Mouse (Mus musculus): ENCODE data around the gene Parp8.

Gene Parp8

GRCm38 (mm10) chr13:117025226-117026067 lies at the start of gene Parp8:
TSS of gene Parp8 (minus strand) at chr13:117025537.
- Histone ChIP-seq H3K27me3 (ENCODE audit: control insufficient read depth, insufficient read depth, low read length, poor library complexity, severe bottlenecking) (no peaks in the 10 kb centered on the region), H3K36me3 (ENCODE audit: control insufficient read depth, insufficient read depth, low read length, poor library complexity, severe bottlenecking) (no peaks in the 10 kb centered on the region)
- peak; percentile 49 for DNase-seq (ENCODE audit: low read depth, low spot score)

DNA sequence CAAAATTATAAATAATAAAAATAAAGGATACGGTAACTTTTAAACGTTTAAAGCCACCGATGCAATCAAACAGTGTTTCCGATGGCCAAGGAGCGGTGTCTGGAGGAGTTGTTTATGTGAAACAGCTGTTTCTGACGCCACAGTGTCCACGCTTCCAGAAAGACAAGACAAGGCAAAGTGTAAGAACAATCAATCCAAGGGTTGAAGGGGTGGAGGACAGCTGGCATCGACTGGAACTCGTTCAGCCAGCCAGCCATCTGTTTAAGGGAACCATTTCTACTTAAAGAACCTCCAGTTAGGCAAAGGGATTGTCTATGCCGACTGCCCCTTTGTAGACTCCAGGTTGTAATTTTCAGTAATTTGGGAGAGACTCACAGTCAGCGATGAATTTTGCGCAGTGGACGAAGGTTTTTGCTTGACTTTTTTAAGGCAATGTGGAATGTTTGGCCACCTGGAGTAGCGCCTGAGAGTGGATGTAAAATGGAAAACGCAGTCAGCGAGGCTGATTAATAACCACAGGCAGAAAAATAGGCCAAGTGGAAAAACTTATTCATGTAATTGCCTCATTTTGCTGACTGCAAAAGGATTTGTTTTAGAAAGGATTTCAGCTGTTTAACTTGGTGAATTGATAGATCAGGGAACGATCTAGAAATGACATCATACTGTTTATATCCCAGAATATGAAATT lies 37.4 kb upstream of the Parp8 start:
- no peaks in the 10 kb centered on the region for H3K27me3 ChIP-seq (ENCODE audit: control insufficient read depth, insufficient read depth, low read length, poor library complexity, severe bottlenecking)
- no peaks in the 10 kb centered on the region for H3K36me3 ChIP-seq (ENCODE audit: control insufficient read depth, insufficient read depth, low read length, poor library complexity, severe bottlenecking)
- DNase-seq (ENCODE audit: low read depth, low spot score): no peak

- Histone ChIP-seq H3K27me3 (ENCODE audit: control insufficient read depth, insufficient read depth, low read length, poor library complexity, severe bottlenecking) (no peaks in the 10 kb centered on the region), H3K36me3 (ENCODE audit: control insufficient read depth, insufficient read depth, low read length, poor library complexity, severe bottlenecking) (no peaks in the 10 kb centered on the region)
- no peak for DNase-seq (ENCODE audit: low read depth, low spot score)
Measured at GRCm38 (mm10) chr13:117056466-117056865, 31.1 kb upstream of the Parp8 start.

- DNase-seq (ENCODE audit: low read depth, low spot score): no peak
- Histone ChIP-seq H3K36me3 (ENCODE audit: control insufficient read depth, insufficient read depth, low read length, poor library complexity, severe bottlenecking) (no peaks in the 10 kb centered on the region), H3K27me3 (ENCODE audit: control insufficient read depth, insufficient read depth, low read length, poor library complexity, severe bottlenecking) (no peaks in the 10 kb centered on the region)
Measured at GRCm38 (mm10) chr13:117054811-117055496, 29.6 kb upstream of the Parp8 start.

DNA sequence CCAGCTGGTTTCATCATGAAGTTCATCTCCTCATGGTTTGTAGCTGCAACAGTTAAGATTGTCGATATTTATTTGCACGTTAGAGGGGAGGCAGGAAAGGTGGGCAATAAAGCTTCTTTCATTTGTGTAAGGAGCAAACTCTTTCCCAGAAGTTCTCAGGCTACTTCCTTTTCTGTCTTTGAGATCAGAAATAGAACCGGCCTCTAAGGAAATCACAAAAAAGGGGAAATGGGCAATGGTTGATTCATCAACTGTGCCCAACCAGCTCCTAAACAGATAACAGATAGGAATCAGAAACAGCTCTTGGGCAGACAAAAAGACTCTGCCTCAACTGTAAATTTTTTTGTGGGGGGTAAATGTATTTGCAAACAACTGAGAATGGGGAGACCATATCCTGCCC lies 27.4 kb upstream of the Parp8 start:
- Histone ChIP-seq H3K27me3 (ENCODE audit: control insufficient read depth, insufficient read depth, low read length, poor library complexity, severe bottlenecking) (no peaks in the 10 kb centered on the region), H3K36me3 (ENCODE audit: control insufficient read depth, insufficient read depth, low read length, poor library complexity, severe bottlenecking) (no peaks in the 10 kb centered on the region)
- peak; percentile 33 for DNase-seq (ENCODE audit: low read depth, low spot score)

- peak; percentile 45 for DNase-seq (ENCODE audit: low read depth, low spot score)
- no peaks in the 10 kb centered on the region for H3K36me3 ChIP-seq (ENCODE audit: control insufficient read depth, insufficient read depth, low read length, poor library complexity, severe bottlenecking)
- H3K27me3 ChIP-seq (ENCODE audit: control insufficient read depth, insufficient read depth, low read length, poor library complexity, severe bottlenecking): no peaks in the 10 kb centered on the region
Measured at GRCm38 (mm10) chr13:117048541-117048971, 23.2 kb upstream of the Parp8 start.

DNA sequence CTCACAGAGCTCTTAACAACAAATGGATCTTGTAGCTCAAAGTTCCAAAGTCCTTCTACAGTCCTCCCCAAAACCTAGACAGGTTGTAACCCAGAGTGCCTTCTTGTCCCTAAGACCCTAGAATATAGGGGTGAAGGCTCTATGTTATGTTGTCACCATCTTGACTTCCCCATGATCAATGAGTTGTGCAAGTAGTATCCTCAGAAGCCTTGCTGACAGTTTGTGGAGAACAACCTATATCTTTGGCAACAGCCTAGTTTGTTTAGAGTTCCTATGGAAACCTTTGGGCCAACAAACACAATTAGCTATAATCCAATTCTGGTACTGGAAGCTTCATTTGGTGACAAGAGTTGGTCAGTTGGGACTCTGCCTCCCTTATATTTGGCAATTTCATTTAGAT lies 18.2 kb upstream of the Parp8 start:
- no peaks in the 10 kb centered on the region for H3K36me3 ChIP-seq (ENCODE audit: control insufficient read depth, insufficient read depth, low read length, poor library complexity, severe bottlenecking)
- no peaks in the 10 kb centered on the region for H3K27me3 ChIP-seq (ENCODE audit: control insufficient read depth, insufficient read depth, low read length, poor library complexity, severe bottlenecking)
- no peak for DNase-seq (ENCODE audit: low read depth, low spot score)

GRCm38 (mm10) chr13:117041021-117041420 lies 15.7 kb upstream of the Parp8 start:
- H3K36me3 ChIP-seq (ENCODE audit: control insufficient read depth, insufficient read depth, low read length, poor library complexity, severe bottlenecking): no peaks in the 10 kb centered on the region

GRCm38 (mm10) chr13:117036277-117036676 lies 10.9 kb upstream of the Parp8 start:
- Histone ChIP-seq H3K27me3 (ENCODE audit: control insufficient read depth, insufficient read depth, low read length, poor library complexity, severe bottlenecking) (no peaks in the 10 kb centered on the region), H3K36me3 (ENCODE audit: control insufficient read depth, insufficient read depth, low read length, poor library complexity, severe bottlenecking) (no peaks in the 10 kb centered on the region)
- DNase-seq (ENCODE audit: low read depth, low spot score): no peak

More at GRCm38 (mm10) chr13:117041021-117041420, 15.7 kb upstream of the Parp8 start:
- no peaks in the 10 kb centered on the region for H3K27me3 ChIP-seq (ENCODE audit: control insufficient read depth, insufficient read depth, low read length, poor library complexity, severe bottlenecking)
- no peak for DNase-seq (ENCODE audit: low read depth, low spot score)

DNA sequence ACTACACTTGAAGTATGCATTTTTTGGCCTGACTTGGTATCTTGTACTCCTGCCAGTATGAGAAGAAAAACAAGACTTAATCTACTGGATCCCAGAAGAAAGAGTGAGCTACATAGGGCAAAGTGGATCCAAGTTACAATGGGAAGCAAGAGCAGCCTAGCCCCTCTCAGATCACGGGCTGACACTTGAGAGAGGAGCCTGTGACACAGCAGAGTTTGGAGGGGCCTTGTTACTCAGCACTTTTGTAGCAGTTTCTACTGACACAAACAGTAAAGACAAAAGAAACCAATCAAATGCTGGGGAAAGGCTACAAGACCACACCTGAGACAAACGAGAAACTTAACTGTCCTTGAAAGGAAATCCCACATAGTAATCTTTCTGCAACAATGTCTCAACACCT lies 9.8 kb upstream of the Parp8 start:
- H3K36me3 ChIP-seq (ENCODE audit: control insufficient read depth, insufficient read depth, low read length, poor library complexity, severe bottlenecking): no peaks in the 10 kb centered on the region
- H3K27me3 ChIP-seq (ENCODE audit: control insufficient read depth, insufficient read depth, low read length, poor library complexity, severe bottlenecking): no peaks in the 10 kb centered on the region
- no peak for DNase-seq (ENCODE audit: low read depth, low spot score)

- H3K27me3 ChIP-seq (ENCODE audit: control insufficient read depth, insufficient read depth, low read length, poor library complexity, severe bottlenecking): no peaks in the 10 kb centered on the region
- no peak for DNase-seq (ENCODE audit: low read depth, low spot score)
Measured at GRCm38 (mm10) chr13:117034676-117035075, 9.3 kb upstream of the Parp8 start.

DNA sequence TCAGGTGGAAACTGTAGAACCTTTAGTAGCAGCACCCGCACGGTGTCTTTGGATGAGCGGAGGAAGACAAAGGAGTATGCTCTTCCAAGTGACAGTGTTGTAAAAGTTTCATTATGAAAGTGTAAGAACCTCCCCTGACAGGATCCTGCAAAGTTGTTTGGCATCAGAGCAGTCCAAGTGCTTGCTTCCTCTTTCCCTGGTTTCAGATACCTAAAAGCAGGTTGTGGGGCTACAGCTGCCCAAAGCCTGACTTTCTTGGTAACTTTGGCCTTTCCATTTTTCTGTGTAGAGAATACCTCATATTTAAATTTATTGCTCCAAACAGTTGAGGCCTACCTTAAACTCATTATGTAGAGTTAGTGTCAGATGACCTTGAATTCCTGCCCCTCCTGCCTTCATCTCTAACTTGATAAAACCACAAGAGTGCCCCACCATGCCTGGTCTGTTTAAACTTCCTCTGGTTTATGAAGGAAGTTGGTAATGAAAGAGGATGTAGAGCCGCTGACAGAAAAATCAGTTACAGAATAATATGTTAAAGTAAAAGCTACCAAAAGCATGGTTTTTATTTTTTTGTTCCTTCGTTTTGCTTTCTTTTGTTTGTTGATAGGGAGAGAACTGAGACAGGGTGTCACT lies 8.5 kb upstream of the Parp8 start:
- no peaks in the 10 kb centered on the region for H3K27me3 ChIP-seq (ENCODE audit: control insufficient read depth, insufficient read depth, low read length, poor library complexity, severe bottlenecking)
- H3K36me3 ChIP-seq (ENCODE audit: control insufficient read depth, insufficient read depth, low read length, poor library complexity, severe bottlenecking): no peaks in the 10 kb centered on the region
- DNase-seq (ENCODE audit: low read depth, low spot score): peak; percentile 73

More at GRCm38 (mm10) chr13:117034676-117035075, 9.3 kb upstream of the Parp8 start:
- no peaks in the 10 kb centered on the region for H3K36me3 ChIP-seq (ENCODE audit: control insufficient read depth, insufficient read depth, low read length, poor library complexity, severe bottlenecking)

- Histone ChIP-seq H3K27me3 (ENCODE audit: control insufficient read depth, insufficient read depth, low read length, poor library complexity, severe bottlenecking) (no peaks in the 10 kb centered on the region), H3K36me3 (ENCODE audit: control insufficient read depth, insufficient read depth, low read length, poor library complexity, severe bottlenecking) (no peaks in the 10 kb centered on the region)
Measured at GRCm38 (mm10) chr13:117032402-117032801, 7.1 kb upstream of the Parp8 start.

DNA sequence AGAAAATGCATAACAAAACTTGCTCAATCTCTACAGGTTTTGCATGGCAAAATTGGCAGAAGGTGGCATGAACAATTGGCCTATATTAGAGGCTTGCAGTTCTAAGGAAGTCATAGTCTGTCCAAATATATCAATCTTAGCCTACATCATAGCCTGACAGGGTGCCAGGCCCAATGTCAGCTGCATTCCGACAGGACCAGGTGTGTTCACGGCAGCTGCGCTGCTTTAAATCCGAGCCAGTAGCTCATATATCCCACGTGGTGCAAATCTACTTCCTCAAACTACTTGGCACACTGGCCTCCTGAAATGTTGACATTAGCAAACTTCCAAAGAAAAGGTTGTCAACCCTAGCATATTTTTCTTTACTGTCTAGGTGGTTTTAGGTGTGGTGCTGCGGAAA lies 6.2 kb upstream of the Parp8 start:
- DNase-seq (ENCODE audit: low read depth, low spot score): peak; percentile 57
- H3K27me3 ChIP-seq (ENCODE audit: control insufficient read depth, insufficient read depth, low read length, poor library complexity, severe bottlenecking): no peaks in the 10 kb centered on the region
- no peaks in the 10 kb centered on the region for H3K36me3 ChIP-seq (ENCODE audit: control insufficient read depth, insufficient read depth, low read length, poor library complexity, severe bottlenecking)

More at GRCm38 (mm10) chr13:117032402-117032801, 7.1 kb upstream of the Parp8 start:
- DNase-seq (ENCODE audit: low read depth, low spot score): no peak

Data from splenic B cell, adult 2 months (primary cell).